Mouse (Mus musculus) pancreas, adult 10 weeks (tissue): ENCODE results near the gene Eprs. TPM values are rescaled to one million over a fixed set of nuclear protein-coding genes. Genes with fewer than 3 reads are reported as not detected.

Source experiments
- polyA plus RNA-seq: library from polyadenylated mRNA; stranded (reverse); fragments of 350-450 nt; fragmentation: Illumina TruSeq; extraction: RNeasy Lipid Tissue Mini Kit (QIAGEN cat#74804); gene quantifications from one replicate; pipeline ENCODE4 v1.2.3, GENCODE M21; 2015; ENCODE audit warnings: low read depth, low replicate concordance; ENCODE audit not compliant: insufficient read depth

Gene Eprs
- polyA plus RNA-seq = 11.7 TPM

GRCm38 (mm10) chr1:185362677-185363520 is at the start of gene Eprs:
Gene Eprs, plus strand, starts transcription at chr1:185363044.

GRCm38 (mm10) chr1:185328721-185329610 is 33.9 kb upstream of the Eprs start, which contains the start of gene Iars2:
Gene Iars2, minus strand, starts transcription at chr1:185329396.

GRCm38 (mm10) chr1:185331983-185332430 is 30.8 kb upstream of the Eprs start, which contains the start of gene Bpnt1:
Gene Bpnt1, plus strand, starts transcription at chr1:185332149.

GRCm38 (mm10) chr1:185454575-185454954 is 91.7 kb downstream of the Eprs start, which contains the start of gene Slc30a10:
Gene Slc30a10, plus strand, starts transcription at chr1:185454848.

Other genes starting within 250 kb of the Eprs start
- 10.0 TPM for gene Rab3gap2, start 158.9 kb upstream of the Eprs start, polyA plus RNA-seq
- 8.1 TPM for gene Iars2, start 33.6 kb upstream of the Eprs start, polyA plus RNA-seq
- gene Bpnt1, start 30.9 kb upstream of the Eprs start, polyA plus RNA-seq = 8.9 TPM
- gene Slc30a10, start 91.8 kb downstream of the Eprs start, polyA plus RNA-seq = not detected